Mouse (Mus musculus) cerebellum, adult 18-20 months (tissue): Measurements from ENCODE around the gene Lrp1.

ENCODE experiments used
- DNase-seq, 2 experiments: peaks; one replicate each; pipeline ENCODE4 v3.0.0; 2021

Lrp1 gene

DNA sequence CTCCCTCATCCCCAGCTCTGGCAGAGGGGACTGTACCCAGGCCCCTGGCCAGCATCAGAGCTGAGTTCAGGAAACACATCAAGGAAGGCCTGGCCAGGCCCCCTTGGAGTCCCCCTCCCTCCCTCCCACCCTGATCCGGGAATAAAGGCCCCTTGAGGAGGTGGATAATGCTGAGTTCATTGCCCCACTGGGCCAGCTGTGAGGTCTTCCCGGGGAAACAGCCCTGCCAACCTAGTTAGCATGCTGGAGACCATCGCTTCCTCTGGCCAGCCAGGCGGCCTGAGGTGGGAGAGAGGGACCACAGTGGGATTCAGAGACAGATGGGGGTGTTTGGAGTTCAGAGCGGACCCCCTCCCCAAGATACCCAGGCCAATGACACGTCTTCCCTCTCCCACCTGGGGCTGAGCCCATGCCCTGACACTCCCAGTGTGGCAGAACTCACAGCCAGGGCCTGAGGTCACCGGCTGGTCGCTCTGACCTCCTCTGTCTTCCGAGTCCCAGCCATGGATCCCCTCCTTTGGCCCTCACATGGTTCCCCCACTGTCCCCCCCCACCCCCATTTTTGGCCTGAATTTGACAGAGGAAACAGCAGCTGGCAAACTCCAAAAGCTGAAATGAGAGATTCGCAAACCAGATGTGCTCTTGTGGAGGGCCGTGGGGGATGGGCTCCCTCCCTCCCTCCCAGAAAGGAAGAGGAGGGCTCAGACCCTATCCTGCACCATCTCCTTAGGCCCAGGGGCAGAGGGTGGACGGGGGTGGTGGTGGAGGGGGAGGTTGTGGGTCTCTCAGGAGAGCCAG is 6.5 kb downstream of the Lrp1 start:
- DNase-seq, result peak in 1 of 2 experiments; percentile 34

- no peak for DNase-seq
Measured at GRCm38 (mm10) chr10:127612079-127612775, 8.7 kb downstream of the Lrp1 start.

- DNase-seq, result no peak
Measured at GRCm38 (mm10) chr10:127610066-127610415, 10.9 kb downstream of the Lrp1 start.

DNA sequence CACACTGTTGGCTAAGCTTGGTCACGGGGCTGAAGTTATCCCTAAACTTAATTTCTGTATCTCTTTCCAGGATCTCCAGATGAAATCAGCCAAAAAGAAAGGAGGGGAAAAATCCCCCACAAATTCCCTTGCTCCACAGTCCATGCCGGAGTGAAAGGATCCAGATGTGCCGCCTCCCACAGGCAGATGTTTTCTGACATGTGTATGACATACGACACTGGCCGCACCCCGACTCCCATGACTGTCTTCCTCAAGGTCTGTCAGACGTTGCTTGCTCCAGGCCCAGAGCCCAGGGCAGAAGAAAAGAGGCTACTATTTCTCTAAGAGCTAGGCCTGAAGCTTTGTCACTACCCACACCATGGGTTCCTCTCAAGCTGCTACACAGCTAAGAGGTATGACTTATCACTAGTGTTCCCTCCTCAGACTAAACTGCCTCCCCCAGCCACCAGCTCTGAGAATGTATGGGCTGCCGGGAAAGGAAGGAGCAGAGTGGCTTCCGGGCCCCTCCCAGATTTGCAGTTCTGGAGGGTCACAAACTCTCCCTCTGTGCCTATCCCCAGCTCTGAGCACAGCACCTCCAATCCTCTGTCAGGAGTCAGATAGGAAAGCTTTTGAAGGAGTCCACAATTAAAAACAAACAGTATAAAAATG is 11.4 kb downstream of the Lrp1 start:
- DNase-seq, result no peak

- DNase-seq, result no peak
Measured at GRCm38 (mm10) chr10:127607059-127607458, 13.9 kb downstream of the Lrp1 start.

- DNase-seq, result no peak
Measured at GRCm38 (mm10) chr10:127605756-127606155, 15.2 kb downstream of the Lrp1 start.

- DNase-seq, result no peak
Measured at GRCm38 (mm10) chr10:127605251-127605547, 15.7 kb downstream of the Lrp1 start.

DNA sequence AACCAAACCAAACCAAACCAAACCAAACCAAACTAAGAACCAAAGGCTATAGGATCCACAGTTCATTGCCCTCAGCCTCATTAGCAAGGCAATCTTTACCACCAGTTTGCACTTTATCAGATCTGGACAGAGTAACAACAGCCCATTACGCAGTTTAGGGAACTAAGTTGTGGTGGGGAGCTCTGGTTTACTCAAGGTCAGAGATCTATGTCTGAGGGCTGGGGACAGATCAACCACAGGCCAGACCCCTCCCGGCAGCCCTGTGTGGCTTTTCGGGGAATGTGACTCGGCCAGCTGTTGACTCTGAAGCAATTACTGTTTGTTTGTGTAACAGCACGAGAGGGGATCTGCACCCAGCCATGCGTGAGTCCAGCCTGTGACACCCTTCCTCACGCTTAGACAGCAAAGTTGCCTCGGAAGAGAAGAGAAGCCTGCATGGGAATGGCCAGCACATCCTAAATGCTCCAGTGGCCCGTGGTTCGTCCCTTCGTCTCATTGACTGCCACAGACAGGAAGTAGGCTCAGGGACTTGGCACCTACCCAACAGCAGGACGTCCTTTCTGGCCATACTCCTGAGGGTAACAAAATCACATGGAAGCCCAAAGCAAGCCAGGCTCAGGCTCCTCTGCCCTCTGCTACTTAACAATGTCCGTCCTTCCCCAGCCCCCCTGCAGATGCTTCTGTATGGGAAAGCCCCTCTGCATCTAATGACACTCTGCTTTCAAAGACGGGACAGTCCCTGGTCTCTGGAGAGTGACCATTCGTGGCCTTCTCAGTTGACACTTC is 16.3 kb downstream of the Lrp1 start:
- DNase-seq, result peak in 1 of 2 experiments; percentile 57

DNA sequence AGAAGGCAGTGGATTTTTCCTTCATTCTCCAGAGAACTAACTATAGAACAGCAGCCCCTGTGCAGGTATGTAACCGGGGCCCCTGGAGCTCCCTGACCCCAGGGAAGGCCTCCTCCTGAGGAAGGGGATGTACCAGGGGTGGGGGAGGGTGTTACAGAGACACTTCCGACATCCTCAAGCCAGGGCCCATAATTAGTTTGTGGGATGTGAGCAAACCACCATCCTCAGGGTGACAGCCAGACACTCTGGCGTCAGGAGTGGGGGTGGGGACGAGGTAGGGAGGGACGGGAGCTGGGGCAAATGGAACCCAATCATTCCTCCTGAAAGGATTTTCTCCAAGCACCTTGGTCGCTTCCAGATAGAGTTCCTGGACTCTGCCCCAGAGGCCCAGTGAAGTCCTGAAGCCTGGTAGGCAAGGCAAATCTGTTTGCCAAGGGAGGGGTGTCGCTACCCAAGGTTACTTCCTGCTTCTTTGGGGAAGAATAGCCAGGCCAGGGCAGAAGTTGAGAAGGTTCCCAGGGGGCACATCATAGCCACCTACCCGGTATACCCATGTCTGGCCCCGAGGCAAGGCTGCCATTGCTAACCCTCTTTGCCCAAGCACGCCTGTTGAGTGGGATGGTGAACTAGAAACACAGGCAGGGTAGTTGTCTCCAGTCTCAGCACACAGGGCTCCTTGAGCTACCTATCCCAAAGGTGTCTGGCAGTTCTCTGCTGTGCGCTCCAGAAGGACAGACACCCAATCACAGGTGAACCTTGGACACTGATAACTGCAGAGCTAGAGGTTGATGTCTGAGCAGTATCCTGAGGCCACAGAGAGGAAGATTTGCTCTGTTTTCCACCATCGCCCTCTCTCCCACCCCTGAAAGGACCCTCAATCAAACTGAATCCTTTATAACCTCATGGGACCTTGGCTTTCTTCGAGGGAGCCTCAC is 17.2 kb downstream of the Lrp1 start:
- no peak for DNase-seq

DNA sequence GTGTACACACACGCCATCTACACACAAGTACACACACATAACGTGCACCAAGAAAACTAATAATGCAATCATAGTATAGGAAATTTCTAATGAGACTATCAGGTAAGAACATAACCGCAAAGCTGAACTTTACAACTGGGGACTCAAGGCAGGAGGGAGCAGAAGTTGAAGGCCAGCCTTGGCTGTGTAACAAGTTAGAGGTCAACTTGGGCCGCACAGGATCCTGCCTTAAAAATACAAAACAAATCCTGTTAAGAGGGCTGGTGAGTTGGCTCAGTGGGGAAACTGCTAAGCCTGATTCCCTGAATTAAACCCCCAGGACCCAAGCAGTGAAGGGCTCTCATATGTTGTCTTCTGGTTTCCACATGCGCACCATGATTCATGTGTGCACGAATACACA is 18.8 kb downstream of the Lrp1 start:
- no peak for DNase-seq

DNA sequence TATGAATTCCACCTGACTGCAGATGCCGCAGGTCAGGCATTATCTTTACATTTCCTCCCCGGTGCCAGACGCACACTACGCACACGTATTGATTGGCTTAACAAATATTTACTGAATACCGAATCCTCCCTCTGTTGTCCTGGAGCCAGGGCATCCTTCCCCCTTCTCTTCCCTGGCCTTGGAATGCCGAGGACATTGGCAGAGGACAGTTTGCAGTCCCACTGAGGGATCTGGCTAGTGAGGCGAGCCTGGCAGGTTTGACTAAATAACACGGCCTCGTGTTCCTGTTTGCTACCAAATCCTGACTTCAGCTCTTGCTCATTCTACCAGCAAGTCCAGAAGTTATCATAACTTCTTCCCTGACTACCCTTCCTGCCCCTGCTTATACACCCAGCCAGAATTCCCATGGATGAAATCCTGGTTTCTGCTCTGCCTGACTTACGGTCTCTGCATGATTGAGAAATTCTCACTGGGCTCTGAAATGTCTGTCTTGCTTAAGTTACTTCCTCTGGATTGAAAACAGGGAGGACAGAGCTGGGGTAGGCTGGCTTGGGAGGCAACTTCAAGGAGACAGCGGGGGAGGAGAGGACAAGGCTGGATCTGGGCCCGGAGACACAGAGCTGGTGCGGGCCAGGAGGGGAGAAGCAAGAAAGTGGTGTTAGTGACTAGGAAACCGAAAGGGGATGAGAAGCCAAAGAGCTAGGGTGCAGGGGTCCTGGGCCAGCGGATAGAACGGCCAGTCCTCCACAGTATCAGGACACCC is 21.0 kb downstream of the Lrp1 start:
- peak; percentile 62 to 71 for DNase-seq

DNA sequence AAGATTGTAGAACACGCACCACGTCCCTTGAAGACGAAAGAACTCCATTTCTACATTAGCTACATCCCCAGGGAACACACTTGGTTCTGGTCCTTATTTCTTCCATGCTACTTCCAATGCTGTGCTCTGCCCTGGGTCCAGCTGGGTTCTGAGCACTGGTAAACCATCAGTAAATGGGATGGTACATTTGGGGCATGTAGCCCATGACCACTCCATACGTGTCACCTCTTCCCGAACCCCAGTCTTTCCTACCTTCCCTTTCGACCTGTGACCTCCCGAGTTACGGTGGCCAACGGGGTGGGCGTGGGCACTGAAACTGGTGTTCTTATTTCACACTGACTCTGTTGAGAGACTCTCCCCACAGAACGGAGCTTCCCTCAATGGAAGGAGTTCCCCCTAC is 21.7 kb downstream of the Lrp1 start:
- DNase-seq, result no peak

DNA sequence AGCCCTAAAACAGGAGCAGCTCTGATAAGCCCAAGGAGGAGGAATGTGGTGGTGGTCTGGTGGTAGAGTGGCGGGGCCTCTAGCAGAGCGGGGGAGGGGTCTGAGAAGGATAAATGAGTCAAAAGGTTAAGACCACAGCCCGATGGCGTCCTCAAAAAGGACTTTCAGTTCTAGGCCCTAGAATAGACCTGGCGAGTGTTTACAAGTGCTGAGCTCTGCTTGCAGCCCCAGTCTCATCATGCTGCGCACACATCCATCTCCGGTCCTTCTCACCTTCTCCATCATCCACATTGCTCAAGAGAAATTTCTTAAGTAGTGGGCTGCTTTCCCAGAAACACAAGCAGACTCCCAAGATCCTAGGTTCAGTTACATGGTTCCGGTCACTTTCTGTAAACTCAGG is 22.3 kb downstream of the Lrp1 start:
- DNase-seq, result no peak

DNA sequence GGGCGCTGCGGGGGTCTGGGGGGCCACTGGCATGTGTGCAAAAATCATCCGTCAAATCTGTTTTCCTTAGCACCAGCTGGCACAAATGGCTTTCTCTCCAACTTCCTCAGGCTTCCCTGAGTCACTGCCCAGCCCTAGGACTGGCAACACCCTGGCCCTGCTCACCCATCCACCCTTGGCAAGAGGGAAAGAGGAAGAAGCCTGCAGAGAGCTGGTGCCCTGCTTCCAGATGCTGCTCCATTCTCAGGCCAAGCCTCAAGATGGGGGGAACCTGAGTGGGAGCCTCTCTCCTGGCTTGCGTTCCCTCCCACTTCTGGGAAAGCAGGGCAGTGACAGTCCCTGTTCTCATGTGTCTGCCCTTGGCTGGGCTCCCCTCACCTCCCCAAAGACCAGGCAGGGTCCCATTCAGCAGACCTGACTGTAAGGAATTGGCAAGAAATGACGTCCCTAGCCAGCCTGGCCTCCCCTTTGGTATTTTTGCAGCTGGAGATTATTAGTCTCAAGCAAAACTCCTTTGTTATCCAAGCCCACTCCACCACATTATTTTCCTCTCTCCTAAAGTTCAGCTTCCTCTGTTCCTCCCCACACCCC is 23.5 kb downstream of the Lrp1 start:
- DNase-seq, result peak; percentile 73 to 82

- DNase-seq, result peak; percentile 63 to 76
Measured at GRCm38 (mm10) chr10:127596321-127596941, 24.5 kb downstream of the Lrp1 start.

GRCm38 (mm10) chr10:127594930-127595715 is 25.8 kb downstream of the Lrp1 start:
- DNase-seq, result peak; percentile 11 to 21

DNA sequence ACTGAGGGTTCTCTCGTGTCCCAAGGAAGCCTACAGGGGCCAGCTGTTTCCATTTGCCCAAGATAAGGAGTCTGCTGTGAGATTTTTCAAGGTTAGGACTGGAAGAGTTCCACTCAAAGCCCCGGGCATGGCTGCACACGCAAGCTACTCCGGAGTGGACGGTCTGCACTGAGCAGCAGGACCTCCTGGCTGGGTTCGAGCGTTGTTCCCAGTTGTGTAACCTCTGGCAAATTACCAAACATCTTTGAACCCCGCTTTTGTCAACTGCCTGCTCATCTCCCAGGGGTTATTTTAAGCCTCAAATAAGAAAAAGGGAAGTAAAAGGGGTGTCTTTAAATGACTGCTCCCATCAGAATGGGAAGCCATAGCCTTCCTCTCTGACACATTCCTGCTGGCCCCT is 26.5 kb downstream of the Lrp1 start:
- peak; percentile 4 to 7 for DNase-seq

- no peak for DNase-seq
Measured at GRCm38 (mm10) chr10:127592850-127593249, 28.1 kb downstream of the Lrp1 start.

DNA sequence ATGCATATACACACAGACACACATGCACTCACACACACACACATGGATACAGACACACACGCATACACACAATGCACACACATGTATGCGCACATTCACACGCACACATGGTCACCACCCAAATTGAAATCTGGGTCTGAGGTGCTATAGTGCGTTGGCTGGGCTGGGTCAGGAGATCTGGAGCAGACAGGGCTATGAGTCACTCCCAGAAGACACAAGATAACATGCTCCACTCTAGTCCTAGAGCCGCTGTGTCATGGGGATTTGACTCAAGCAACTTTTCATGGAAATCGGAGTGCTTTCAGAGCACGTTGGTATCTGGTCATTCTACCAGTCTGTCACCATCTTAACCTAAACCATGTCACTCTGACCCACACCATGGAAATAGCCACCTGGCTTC is 28.5 kb downstream of the Lrp1 start:
- no peak for DNase-seq

DNA sequence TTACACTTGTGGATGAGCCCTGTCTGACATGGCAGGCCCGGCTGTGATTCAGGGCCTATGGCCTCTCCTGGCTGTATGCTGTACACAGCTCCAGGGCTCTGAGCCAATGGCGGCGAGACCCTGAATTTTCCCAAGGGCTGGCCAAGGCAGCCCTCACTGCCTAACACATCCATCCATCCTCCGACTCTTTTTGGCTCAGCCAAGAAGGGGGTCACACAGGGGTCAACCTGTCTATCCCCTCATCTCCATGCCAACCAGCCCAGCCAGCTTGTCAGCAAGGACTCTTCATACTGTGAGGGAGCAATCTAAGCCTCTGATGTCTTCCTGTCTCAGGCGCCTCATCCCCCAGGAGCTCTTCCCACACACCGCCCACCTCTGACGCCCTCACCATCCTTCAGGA is 29.4 kb downstream of the Lrp1 start:
- no peak for DNase-seq
